Mouse (Mus musculus): ENCODE data around the gene Rec114. TPM values are rescaled to one million over a fixed set of nuclear protein-coding genes. Genes with fewer than 3 reads are reported as not detected.

The Rec114 gene
- total and polyA plus RNA-seq, 3 experiments = 2.1 TPM; not detected in 2

DNA sequence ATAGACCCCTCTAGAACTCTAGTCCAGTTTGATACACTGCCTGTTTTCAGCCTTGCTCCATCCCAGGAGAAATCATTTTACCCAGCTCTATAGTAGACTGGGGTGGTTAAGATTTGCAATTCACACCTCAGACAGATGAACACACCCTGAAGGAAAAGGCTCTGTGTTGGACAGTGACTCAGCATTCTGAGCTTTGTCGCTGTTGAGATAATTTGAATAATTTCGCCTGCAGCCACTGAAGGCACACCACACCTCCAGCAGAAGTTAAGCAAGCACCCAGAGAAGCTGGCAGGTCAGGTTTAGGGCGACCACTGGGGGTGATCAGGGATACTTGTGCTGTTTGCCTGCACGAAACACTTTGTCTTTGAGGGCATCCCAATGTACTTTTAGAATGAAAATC, 4.4 kb upstream of the Rec114 start:
- Histone ChIP-seq H3K4me3 (ENCODE audit: low read depth, low read length) (no peak overlapping the region), H3K36me3 (replicated peaks) (no peaks in the 10 kb centered on the region), H3K4me1 (ENCODE audit: insufficient read depth, low read depth, low read length) (peaks cover 16% of the 10 kb centered on the region; the same call in 1 of the 2 replicates), H3K9me3 (replicated peaks) (peaks cover 5% of the 10 kb centered on the region), H3K27me3 (ENCODE audit: insufficient read depth, low read length) (peaks cover 20% of the 10 kb centered on the region)
- TF ChIP-seq GATA2 (IDR thresholded peaks at IDR 0.05; ENCODE audit: borderline replicate concordance, low read depth, low read length) (no peak), TAL1 (conservative IDR thresholded peaks at IDR 0.05; ENCODE audit: low read depth, low read length) (no peak), GATA1 (IDR thresholded peaks at IDR 0.05; ENCODE audit: borderline replicate concordance, low read length) (no peak), POLR2AphosphoS5 (IDR thresholded peaks at IDR 0.05; ENCODE audit: insufficient replicate concordance, low read depth, low read length) (no peak), CTCF (IDR thresholded peaks at IDR 0.05; ENCODE audit: low read depth, low read length) (no peak)
- DNase-seq (ENCODE audit: low spot score) (peak; percentile 3), ATAC-seq (ENCODE audit: extremely low read depth, insufficient number of reproducible peaks, low FRiP score, poor library complexity, severe bottlenecking) (peak; percentile 22; the same call in 1 of the 2 replicates)

GRCm38 (mm10) chr9:58747328-58747755, 3.6 kb upstream of the Rec114 start:
- peaks cover 18% of the 10 kb centered on the region for H3K27me3 ChIP-seq (ENCODE audit: insufficient read depth, low read length)
- ATAC-seq (ENCODE audit: extremely low read depth, insufficient number of reproducible peaks, low FRiP score, poor library complexity, severe bottlenecking) = no peak
- no peaks in the 10 kb centered on the region for H3K36me3 ChIP-seq (replicated peaks)
- H3K9me3 ChIP-seq (replicated peaks) = peaks cover 5% of the 10 kb centered on the region
- no peak overlapping the region for H3K4me3 ChIP-seq (ENCODE audit: low read depth, low read length)
- peaks cover 16% of the 10 kb centered on the region; the same call in 1 of the 2 replicates for H3K4me1 ChIP-seq (ENCODE audit: insufficient read depth, low read depth, low read length)
- DNase-seq (ENCODE audit: low spot score) = no peak
- TF ChIP-seq GATA1 (IDR thresholded peaks at IDR 0.05; ENCODE audit: borderline replicate concordance, low read length) (no peak), TAL1 (conservative IDR thresholded peaks at IDR 0.05; ENCODE audit: low read depth, low read length) (no peak), GATA2 (IDR thresholded peaks at IDR 0.05; ENCODE audit: borderline replicate concordance, low read depth, low read length) (no peak), POLR2AphosphoS5 (IDR thresholded peaks at IDR 0.05; ENCODE audit: insufficient replicate concordance, low read depth, low read length) (no peak), CTCF (IDR thresholded peaks at IDR 0.05; ENCODE audit: low read depth, low read length) (no peak)

DNA sequence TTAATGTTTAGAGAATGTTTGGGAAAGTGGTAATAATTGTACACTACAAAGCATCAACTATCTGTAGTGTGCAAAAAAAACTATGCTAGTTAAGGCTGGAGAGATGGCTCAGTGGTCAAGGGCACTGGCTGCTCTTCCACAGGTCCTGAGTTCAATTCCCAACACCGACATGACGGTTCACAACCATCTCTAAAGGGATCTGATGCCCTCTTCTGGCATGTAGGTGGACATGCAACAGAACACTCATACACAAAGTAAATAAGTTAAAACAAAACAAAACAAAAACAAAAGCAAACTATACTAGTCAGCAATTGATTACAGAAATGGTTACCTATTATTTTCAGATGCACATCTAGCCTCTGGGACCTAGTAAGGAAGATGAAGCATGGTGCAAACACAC, 1.1 kb downstream of the Rec114 start:
- no peak for DNase-seq (ENCODE audit: low spot score)
- TF ChIP-seq CTCF (IDR thresholded peaks at IDR 0.05; ENCODE audit: low read depth, low read length) (no peak), POLR2AphosphoS5 (IDR thresholded peaks at IDR 0.05; ENCODE audit: insufficient replicate concordance, low read depth, low read length) (no peak), TAL1 (conservative IDR thresholded peaks at IDR 0.05; ENCODE audit: low read depth, low read length) (no peak), GATA1 (IDR thresholded peaks at IDR 0.05; ENCODE audit: borderline replicate concordance, low read length) (no peak), GATA2 (IDR thresholded peaks at IDR 0.05; ENCODE audit: borderline replicate concordance, low read depth, low read length) (no peak)
- no peak for ATAC-seq (ENCODE audit: extremely low read depth, insufficient number of reproducible peaks, low FRiP score, poor library complexity, severe bottlenecking)
- Histone ChIP-seq H3K4me1 (ENCODE audit: insufficient read depth, low read depth, low read length) (peaks cover 16% of the 10 kb centered on the region), H3K4me3 (ENCODE audit: low read depth, low read length) (no peak overlapping the region), H3K36me3 (replicated peaks) (no peaks in the 10 kb centered on the region), H3K9me3 (replicated peaks) (no peaks in the 10 kb centered on the region), H3K27me3 (ENCODE audit: insufficient read depth, low read length) (peaks cover 20% of the 10 kb centered on the region)

DNA sequence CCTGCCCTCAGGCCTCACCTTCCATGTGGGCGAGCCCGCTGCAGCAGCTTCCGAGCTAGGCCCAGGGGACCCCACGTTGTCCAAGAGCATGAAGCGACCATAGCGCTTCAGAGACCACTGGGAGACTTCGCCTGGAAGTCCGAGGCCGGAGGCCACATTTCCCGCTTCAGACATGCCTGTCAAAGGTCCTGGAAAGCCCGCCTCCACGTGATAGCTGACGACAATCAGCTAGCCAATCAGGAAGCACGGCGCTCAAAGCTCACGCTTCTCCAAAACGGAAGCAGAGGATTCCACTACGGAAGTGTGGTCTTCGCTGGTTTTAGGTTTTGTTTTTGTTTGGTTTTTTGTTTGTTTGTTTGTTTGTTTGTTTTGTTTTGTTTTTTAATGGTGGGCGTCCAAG, 2.4 kb downstream of the Rec114 start:
- H3K27me3 ChIP-seq (ENCODE audit: insufficient read depth, low read length) = peaks cover 13% of the 10 kb centered on the region
- ATAC-seq (ENCODE audit: extremely low read depth, insufficient number of reproducible peaks, low FRiP score, poor library complexity, severe bottlenecking) (no peak), DNase-seq (ENCODE audit: low spot score) (no peak)
- peaks cover 9% of the 10 kb centered on the region for H3K4me1 ChIP-seq (ENCODE audit: insufficient read depth, low read depth, low read length)
- H3K4me3 ChIP-seq (ENCODE audit: low read depth, low read length) = no peak overlapping the region
- H3K36me3 ChIP-seq (replicated peaks) = no peaks in the 10 kb centered on the region
- TF ChIP-seq TAL1 (conservative IDR thresholded peaks at IDR 0.05; ENCODE audit: low read depth, low read length) (no peak), GATA2 (IDR thresholded peaks at IDR 0.05; ENCODE audit: borderline replicate concordance, low read depth, low read length) (no peak), POLR2AphosphoS5 (IDR thresholded peaks at IDR 0.05; ENCODE audit: insufficient replicate concordance, low read depth, low read length) (no peak), GATA1 (IDR thresholded peaks at IDR 0.05; ENCODE audit: borderline replicate concordance, low read length) (no peak), CTCF (IDR thresholded peaks at IDR 0.05; ENCODE audit: low read depth, low read length) (no peak)
- H3K9me3 ChIP-seq (replicated peaks) = no peaks in the 10 kb centered on the region

DNA sequence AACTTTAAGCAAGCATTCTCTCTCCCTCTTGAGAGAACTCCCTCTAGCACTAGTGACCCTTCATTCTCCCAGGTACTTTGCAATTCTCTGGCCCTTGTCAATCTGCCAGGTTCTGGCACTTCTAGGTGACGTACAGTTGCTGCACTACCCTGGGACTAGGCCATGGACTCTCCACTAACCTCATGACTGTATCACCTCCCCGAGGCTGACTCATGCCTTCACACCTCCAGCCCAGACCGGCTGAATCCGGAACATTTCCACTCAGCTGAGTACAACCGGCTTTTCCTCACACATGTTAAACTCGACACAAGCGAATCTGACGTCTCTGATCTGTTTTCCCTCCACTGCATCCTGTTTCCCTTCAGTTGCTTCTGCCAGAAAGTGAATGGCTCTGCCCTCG, 4.0 kb downstream of the Rec114 start:
- no peak for ATAC-seq (ENCODE audit: extremely low read depth, insufficient number of reproducible peaks, low FRiP score, poor library complexity, severe bottlenecking)
- DNase-seq (ENCODE audit: low spot score) = no peak
- no peaks in the 10 kb centered on the region for H3K36me3 ChIP-seq (replicated peaks)
- H3K4me1 ChIP-seq (ENCODE audit: insufficient read depth, low read depth, low read length) = peaks cover 9% of the 10 kb centered on the region
- no peak overlapping the region for H3K4me3 ChIP-seq (ENCODE audit: low read depth, low read length)
- H3K9me3 ChIP-seq (replicated peaks) = no peaks in the 10 kb centered on the region
- no peak for TF ChIP-seq GATA1 (IDR thresholded peaks at IDR 0.05; ENCODE audit: borderline replicate concordance, low read length)
- TF ChIP-seq GATA2 (IDR thresholded peaks at IDR 0.05; ENCODE audit: borderline replicate concordance, low read depth, low read length) = no peak
- H3K27me3 ChIP-seq (ENCODE audit: insufficient read depth, low read length) = peaks cover 9% of the 10 kb centered on the region

DNA sequence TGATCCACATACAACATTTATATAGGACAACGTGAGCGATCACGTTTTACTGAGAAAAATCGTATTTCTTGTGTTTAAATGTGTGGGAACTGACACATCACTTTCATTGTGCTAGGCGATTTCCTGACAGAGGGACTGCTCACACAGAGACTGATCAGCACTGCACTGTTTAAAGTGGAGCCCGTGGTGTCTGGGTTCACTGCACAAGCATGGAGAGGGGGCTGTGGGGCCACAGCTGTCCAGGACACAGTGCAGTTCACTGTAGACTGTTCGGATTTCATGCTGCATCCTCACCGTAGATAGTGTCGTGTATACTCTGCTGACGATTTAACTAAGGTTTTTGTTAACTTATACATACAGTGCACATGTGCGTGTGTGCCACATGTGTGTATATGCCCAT, 20.6 kb downstream of the Rec114 start:
- Histone ChIP-seq H3K4me3 (ENCODE audit: low read depth, low read length) (no peak overlapping the region), H3K36me3 (replicated peaks) (no peaks in the 10 kb centered on the region), H3K4me1 (ENCODE audit: insufficient read depth, low read depth, low read length) (peaks cover 44% of the 10 kb centered on the region), H3K9me3 (replicated peaks) (peaks cover 8% of the 10 kb centered on the region), H3K27me3 (ENCODE audit: insufficient read depth, low read length) (peaks cover 1% of the 10 kb centered on the region)
- DNase-seq (ENCODE audit: low spot score) (no peak), ATAC-seq (ENCODE audit: extremely low read depth, insufficient number of reproducible peaks, low FRiP score, poor library complexity, severe bottlenecking) (no peak)
- TF ChIP-seq GATA2 (IDR thresholded peaks at IDR 0.05; ENCODE audit: borderline replicate concordance, low read depth, low read length) (no peak), CTCF (IDR thresholded peaks at IDR 0.05; ENCODE audit: low read depth, low read length) (no peak), GATA1 (IDR thresholded peaks at IDR 0.05; ENCODE audit: borderline replicate concordance, low read length) (no peak)

DNA sequence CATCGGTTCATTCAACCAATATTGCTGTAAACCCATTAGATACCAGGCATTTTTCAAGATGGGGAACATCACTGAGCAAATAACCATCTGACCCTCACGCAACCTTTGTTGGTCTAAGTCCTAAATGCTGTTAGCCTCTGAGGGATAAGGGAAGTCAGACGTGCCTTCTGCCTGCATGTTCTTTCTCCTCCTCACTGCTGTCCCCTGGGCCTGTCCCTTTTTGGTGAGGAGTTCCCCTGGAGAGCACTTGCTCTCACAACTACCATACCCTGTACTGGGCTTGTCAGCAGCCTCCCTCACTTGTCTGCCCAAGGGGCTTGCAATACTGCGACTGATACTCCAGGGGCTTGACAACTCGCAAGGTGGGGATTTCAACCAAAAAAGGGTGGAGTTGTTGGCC, 21.6 kb downstream of the Rec114 start:
- TF ChIP-seq TAL1 (conservative IDR thresholded peaks at IDR 0.05; ENCODE audit: low read depth, low read length) = no peak
- Histone ChIP-seq H3K4me3 (ENCODE audit: low read depth, low read length) (no peak overlapping the region), H3K36me3 (replicated peaks) (no peaks in the 10 kb centered on the region), H3K9me3 (replicated peaks) (peaks cover 8% of the 10 kb centered on the region), H3K4me1 (ENCODE audit: insufficient read depth, low read depth, low read length) (peaks cover 51% of the 10 kb centered on the region), H3K27me3 (ENCODE audit: insufficient read depth, low read length) (no peaks in the 10 kb centered on the region; the same call in 1 of the 2 replicates)
- DNase-seq (ENCODE audit: low spot score) (no peak), ATAC-seq (ENCODE audit: extremely low read depth, insufficient number of reproducible peaks, low FRiP score, poor library complexity, severe bottlenecking) (no peak)

Measured in G1E (cell line).